Comparison of ENCODE assay signal across 9 mouse cellular contexts in genomic region chr1:173853711-173854110, GRCm38 (mm10). TPM values are rescaled to one million over a fixed set of nuclear protein-coding genes. Genes with fewer than 3 reads are reported as not detected.
DNase-seq lines count a peak whose midpoint lies in the region; ATAC-seq and TF ChIP-seq lines count a peak whose summit lies in the region.
"Not testable (repeated sequence)": the region's sequence is repeated elsewhere in the genome, so short reads cannot be mapped to it uniquely, and the experiment has no call there.
"Had no signal": no experiment of that assay in that cellular context is flagged by ENCODE, and none has a peak within 500 bp of the region (broad histone marks: within the 10 kb centered on the region; RNA-seq: fewer than 3 reads in every experiment).

No protein-coding gene starts in this region.

- DNase-seq in CH12.LX (ENCODE audit: extremely low read depth) = peak; percentile 34
- DNase-seq in cerebellum, adult 18-20 months = peak; percentile 3 to 4
- DNase-seq in left cerebral cortex, adult 2 months (ENCODE audit: extremely low spot score in 1 of 2, low spot score in 2 of 2) = not testable (repeated sequence)
- peak; percentile 27 to 49 for DNase-seq in right cerebral cortex, postnatal 10 days (ENCODE audit: low spot score in 2 of 2)

- not testable (repeated sequence) for H3K27ac ChIP-seq in CH12.LX (ENCODE audit: insufficient read depth, low read depth); left cerebral cortex, adult 2 months

- in situ Hi-C loops in CH12.LX (cut with MboI; ENCODE audit: low pct_ligation_motif_present, low pct_unique_long_range_greater_than_20kb, low sequenced_read_pairs) = loop anchor here (25.0 kb wide), 2 partner anchors 234 to 391 kb away; partner anchors contain the start of genes Olfr427 and Olfr429

- peaks cover 4 to 11% of the 10 kb centered on the region in 2 experiments for H3K36me3 ChIP-seq in CH12.LX (replicated peaks in 1 of 2; ENCODE audit: control insufficient read depth in 1 of 2, insufficient read depth in 1 of 2, low read length in 1 of 2)

- not testable (repeated sequence) for H3K4me1 ChIP-seq in CH12.LX (ENCODE audit: control insufficient read depth in 1 of 2, insufficient read depth in 2 of 2)

- not testable (repeated sequence) for H3K79me2 ChIP-seq in CH12.LX (replicated peaks; ENCODE audit: control insufficient read depth, extremely low read depth, insufficient read depth, poor library complexity, severe bottlenecking)

- H3K27me3 ChIP-seq in CH12.LX (replicated peaks) = not testable (repeated sequence)

- intact Hi-C loops in left cerebral cortex, adult 2 months (cut with DNase I) = loop anchor here (10.0 kb wide), 1 partner anchor 611 kb away; no protein-coding TSS in a partner anchor

- TF ChIP-seq RAD21 in CH12.LX (IDR thresholded peaks at IDR 0.05; ENCODE audit: low read depth, low read length) = peak; percentile 58

- H3K4me2 ChIP-seq in CH12.LX (ENCODE audit: insufficient read depth, low read depth, poor library complexity, severe bottlenecking) = not testable (repeated sequence)

- TF ChIP-seq CTCF in CH12.LX (conservative IDR thresholded peaks at IDR 0.05 in 1 of 2, IDR thresholded peaks at IDR 0.05 in 1 of 2; ENCODE audit: low read depth in 2 of 2, low read length in 2 of 2) = peak in 1 of 2 experiments; percentile 54; a peak in 3 of 4 replicates
- TF ChIP-seq CTCF in left cerebral cortex, adult 2 months (IDR thresholded peaks at IDR 0.05) = peak; percentile 55

- H3K9me3 ChIP-seq in CH12.LX (replicated peaks; ENCODE audit: low read length) = not testable (repeated sequence)

- H3K9ac ChIP-seq in CH12.LX (ENCODE audit: insufficient read depth, low read depth) = not testable (repeated sequence)

- not testable (repeated sequence) for H3K4me3 ChIP-seq in CH12.LX (replicated peaks in 1 of 3; ENCODE audit: low read depth in 2 of 3, low read length in 2 of 3, poor library complexity in 1 of 3); left cerebral cortex, adult 2 months

- peak; percentile 70; the same call in 1 of the 2 replicates for ATAC-seq in frontal cortex, adult (ENCODE audit: low TSS enrichment)
- peak; percentile 67 for ATAC-seq in inflammation-experienced regulatory T-cells, adult 6 months
- ATAC-seq in megakaryocyte-erythroid progenitor cell, adult 5-6 weeks (replicated peaks; ENCODE audit: low FRiP score, low TSS enrichment, poor library complexity, severe bottlenecking) = 0 out of 2 replicates have a peak, but pooled peaks have one; percentile 65

- TF ChIP-seq EP300 in CH12.LX (IDR thresholded peaks at IDR 0.05; ENCODE audit: low read length) = not testable (repeated sequence)

- dilution Hi-C loops in CH12.LX (cut with MboI; ENCODE audit: extremely low pct_ligation_motif_present, extremely low pct_unique_long_range_greater_than_20kb, low sequenced_read_pairs) = not testable (repeated sequence)

- not testable (repeated sequence) for TF ChIP-seq POLR2A in CH12.LX (IDR thresholded peaks at IDR 0.05; ENCODE audit: low read depth, low read length)

TF ChIP-seq in CH12.LX, 34 proteins besides CTCF, POLR2A, EP300 and RAD21:
- TF ChIP-seq SMC3 (IDR thresholded peaks at IDR 0.05; ENCODE audit: low read depth, low read length) = peak; percentile 61

RNA-seq across cellular contexts. Expression of gene Ifi211, which starts 59.1 kb away (rescaled TPM):
- 57.8 and 89.1 TPM in 2 replicates for total RNA-seq in CH12.LX (2012; rRNA removed)
- total RNA-seq in CH12.LX (2014; rRNA removed) = 114 and 130 TPM in 2 replicates
- 66.6 and 67.9 TPM in 2 replicates for polyA plus RNA-seq in CH12.LX (2012; ENCODE audit: insufficient read length, low read depth)
- 1 to 10 TPM; 1.1 to 7.2 (median 2.0) TPM for polyA plus RNA-seq in inflammation-experienced regulatory T-cells, adult 6 months (2017; shearing (Covaris generic))
- total RNA-seq in left cerebral cortex, adult 2 months (2021) = not detected
- total RNA-seq in megakaryocyte-erythroid progenitor cell, adult 5-6 weeks (2014; fragmentation: Nextera tagmentation) = not detected in 2 replicates
- 2.6 and 4.1 TPM in 2 replicates for total RNA-seq in megakaryocyte-erythroid progenitor cell, adult 5-6 weeks (2017)
- total RNA-seq: G1E had no signal
- polyA plus RNA-seq: erythroblast, embryonic 14.5 days; G1E had no signal

Comparison
In these comparisons a context has a peak if more than half of its experiments do, and no peak if none do; other contexts are left out.
1. RNA of gene Ifi211, which starts 59.1 kb away (total RNA-seq): 57.8 to 130 TPM in CH12.LX; 2.6 to 4.1 TPM in megakaryocyte-erythroid progenitor cell, adult 5-6 weeks and not detected in left cerebral cortex, adult 2 months; every median in the first group is over 10 times any median in the second.
2. Peak in every context shown above with its lines, with median percentiles within 50 percentile points of each other: ATAC-seq.